Mouse (Mus musculus): ENCODE results near the gene Lhpp.

Lhpp gene

GRCm38 (mm10) chr7:132681296-132681695 lies 70.9 kb downstream of the Lhpp start:
- no peak for DNase-seq (ENCODE audit: extremely low read depth, low read depth)

GRCm38 (mm10) chr7:132681831-132682230 lies 71.4 kb downstream of the Lhpp start:
- DNase-seq (ENCODE audit: extremely low read depth, low read depth) = no peak

- no peak for DNase-seq (ENCODE audit: extremely low read depth, low read depth)
Observed at GRCm38 (mm10) chr7:132682336-132682735, 71.9 kb downstream of the Lhpp start.

- no peak for DNase-seq (ENCODE audit: extremely low read depth, low read depth)
Observed at GRCm38 (mm10) chr7:132682901-132683300, 72.5 kb downstream of the Lhpp start.

GRCm38 (mm10) chr7:132683923-132684322 lies 73.5 kb downstream of the Lhpp start:
- no peak for DNase-seq (ENCODE audit: extremely low read depth, low read depth)

GRCm38 (mm10) chr7:132686515-132686914 lies 76.1 kb downstream of the Lhpp start:
- DNase-seq (ENCODE audit: extremely low read depth, low read depth) = peak; percentile 89

GRCm38 (mm10) chr7:132687897-132688296 lies 77.5 kb downstream of the Lhpp start:
- no peak for DNase-seq (ENCODE audit: extremely low read depth, low read depth)

- DNase-seq (ENCODE audit: extremely low read depth, low read depth) = no peak
Observed at GRCm38 (mm10) chr7:132688721-132689120, 78.3 kb downstream of the Lhpp start.

GRCm38 (mm10) chr7:132689722-132690121 lies 79.3 kb downstream of the Lhpp start:
- no peak for DNase-seq (ENCODE audit: extremely low read depth, low read depth)

- no peak for DNase-seq (ENCODE audit: extremely low read depth, low read depth)
Observed at GRCm38 (mm10) chr7:132690716-132691472, 80.5 kb downstream of the Lhpp start.

GRCm38 (mm10) chr7:132692719-132693118 lies 82.3 kb downstream of the Lhpp start:
- DNase-seq (ENCODE audit: extremely low read depth, low read depth) = no peak

- DNase-seq (ENCODE audit: extremely low read depth, low read depth) = no peak
Observed at GRCm38 (mm10) chr7:132693561-132693960, 83.1 kb downstream of the Lhpp start.

GRCm38 (mm10) chr7:132697258-132697796 lies 86.9 kb downstream of the Lhpp start:
- no peak for DNase-seq (ENCODE audit: extremely low read depth, low read depth)

GRCm38 (mm10) chr7:132698737-132699136 lies 88.3 kb downstream of the Lhpp start:
- no peak for DNase-seq (ENCODE audit: extremely low read depth, low read depth)

- DNase-seq (ENCODE audit: extremely low read depth, low read depth) = no peak
Observed at GRCm38 (mm10) chr7:132699165-132699564, 88.7 kb downstream of the Lhpp start.

GRCm38 (mm10) chr7:132699639-132700038 lies 89.2 kb downstream of the Lhpp start:
- DNase-seq (ENCODE audit: extremely low read depth, low read depth) = no peak

GRCm38 (mm10) chr7:132700107-132700506 lies 89.7 kb downstream of the Lhpp start:
- DNase-seq (ENCODE audit: extremely low read depth, low read depth) = no peak

- no peak for DNase-seq (ENCODE audit: extremely low read depth, low read depth)
Observed at GRCm38 (mm10) chr7:132701412-132701811, 91.0 kb downstream of the Lhpp start.

GRCm38 (mm10) chr7:132702024-132702423 lies 91.6 kb downstream of the Lhpp start:
- DNase-seq (ENCODE audit: extremely low read depth, low read depth) = no peak

- DNase-seq (ENCODE audit: extremely low read depth, low read depth) = no peak
Observed at GRCm38 (mm10) chr7:132702492-132703070, 92.1 kb downstream of the Lhpp start.

GRCm38 (mm10) chr7:132703515-132704309 lies 93.3 kb downstream of the Lhpp start:
- no peak for DNase-seq (ENCODE audit: extremely low read depth, low read depth)

GRCm38 (mm10) chr7:132704310-132704875 lies 94.0 kb downstream of the Lhpp start:
- DNase-seq (ENCODE audit: extremely low read depth, low read depth) = no peak
